Mouse (Mus musculus): Measurements from ENCODE around the gene Apobec2. TPM values are rescaled to one million over a fixed set of nuclear protein-coding genes. Genes with fewer than 3 reads are reported as not detected.

Gene Apobec2
- polyA plus RNA-seq, 1 experiment from 2014 or later = 218 TPM

DNA sequence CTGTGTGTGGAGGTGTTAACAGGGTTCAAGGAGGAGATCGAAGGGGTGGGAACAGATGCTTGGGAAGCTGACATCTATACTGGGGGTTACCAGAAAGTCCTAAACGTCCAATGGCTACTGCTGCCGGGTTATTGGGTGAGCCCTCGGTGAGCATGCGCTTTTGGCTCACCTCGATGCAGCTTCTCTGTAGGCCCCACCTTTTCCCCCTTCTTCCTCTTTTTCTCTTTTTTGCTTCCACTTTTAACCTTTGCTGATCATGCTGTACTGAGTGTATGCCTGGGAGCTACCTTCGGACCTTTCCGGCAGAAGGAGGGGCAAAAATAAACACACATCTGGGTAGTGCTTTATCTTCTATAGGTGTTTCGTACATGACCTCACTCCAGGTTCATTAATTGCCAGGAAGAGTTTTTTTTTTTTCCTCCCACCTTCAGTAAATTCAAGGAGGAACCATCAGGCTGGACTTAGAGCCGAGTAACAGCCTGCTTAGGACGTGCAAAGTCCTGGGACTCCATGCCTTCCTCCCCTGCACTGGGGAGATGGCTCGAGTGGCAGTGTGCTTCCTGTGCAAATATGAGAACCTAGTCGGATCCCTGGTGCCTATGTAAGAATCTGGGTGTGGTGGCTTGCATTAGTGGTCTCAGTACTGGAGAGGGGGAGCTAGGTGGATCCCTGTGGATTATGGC is 25.4 kb upstream of the Apobec2 start:
- no peak for ATAC-seq (replicated peaks; ENCODE audit: extremely low read depth, insufficient read depth, low FRiP score)
- Histone ChIP-seq H3K4me1 (ENCODE audit: control insufficient read depth, insufficient read depth, low read length) (no peaks in the 10 kb centered on the region), H3K27me3 (ENCODE audit: control insufficient read depth, insufficient read depth, low read length) (no peaks in the 10 kb centered on the region), H3K27ac (ENCODE audit: low read length) (no peak overlapping the region), H3K4me3 (ENCODE audit: low read length) (no peak overlapping the region), H3K4me2 (ENCODE audit: low read depth, low read length) (no peak overlapping the region), H3K9me3 (replicated peaks; ENCODE audit: control insufficient read depth, low read length) (no peaks in the 10 kb centered on the region), H3K36me3 (ENCODE audit: control insufficient read depth, insufficient read depth) (no peaks in the 10 kb centered on the region), H3K9ac (ENCODE audit: low read length) (no peak overlapping the region)
- WGBS = 69% methylated on average over 13 of the region's 13 CpGs

GRCm38 (mm10) chr17:48455955-48456354 is 23.2 kb upstream of the Apobec2 start:
- WGBS = 91% methylated on average over 2 of the region's 2 CpGs
- no peaks in the 10 kb centered on the region for H3K9me3 ChIP-seq (replicated peaks; ENCODE audit: control insufficient read depth, low read length)

GRCm38 (mm10) chr17:48454688-48455087 is 22.0 kb upstream of the Apobec2 start, which contains the start of gene Unc5cl:
Unc5cl (plus strand) TSS chr17:48454901.
- Histone ChIP-seq H3K4me3 (ENCODE audit: low read length) (no peak within 1 kb of the TSS), H3K27me3 (ENCODE audit: control insufficient read depth, insufficient read depth, low read length) (no peaks in the 10 kb centered on the region), H3K36me3 (ENCODE audit: control insufficient read depth, insufficient read depth) (no peaks in the 10 kb centered on the region), H3K9ac (ENCODE audit: low read length) (no peak within 1 kb of the TSS), H3K4me1 (ENCODE audit: control insufficient read depth, insufficient read depth, low read length) (no peaks in the 10 kb centered on the region), H3K27ac (ENCODE audit: low read length) (no peak within 1 kb of the TSS), H3K9me3 (replicated peaks; ENCODE audit: control insufficient read depth, low read length) (no peaks in the 10 kb centered on the region), H3K4me2 (ENCODE audit: low read depth, low read length) (no peak within 1 kb of the TSS)
- no peak for ATAC-seq (replicated peaks; ENCODE audit: extremely low read depth, insufficient read depth, low FRiP score)
- WGBS = 53% methylated on average over 11 of the region's 11 CpGs

More at GRCm38 (mm10) chr17:48455955-48456354, 23.2 kb upstream of the Apobec2 start:
- H3K4me3 ChIP-seq (ENCODE audit: low read length) = no peak overlapping the region
- no peak overlapping the region for H3K4me2 ChIP-seq (ENCODE audit: low read depth, low read length)
- no peaks in the 10 kb centered on the region for H3K4me1 ChIP-seq (ENCODE audit: control insufficient read depth, insufficient read depth, low read length)
- H3K9ac ChIP-seq (ENCODE audit: low read length) = no peak overlapping the region
- ATAC-seq (replicated peaks; ENCODE audit: extremely low read depth, insufficient read depth, low FRiP score) = no peak
- H3K27ac ChIP-seq (ENCODE audit: low read length) = no peak overlapping the region
- no peaks in the 10 kb centered on the region for H3K36me3 ChIP-seq (ENCODE audit: control insufficient read depth, insufficient read depth)
- H3K27me3 ChIP-seq (ENCODE audit: control insufficient read depth, insufficient read depth, low read length) = no peaks in the 10 kb centered on the region

GRCm38 (mm10) chr17:48454190-48454589 is 21.5 kb upstream of the Apobec2 start:
- H3K4me1 ChIP-seq (ENCODE audit: control insufficient read depth, insufficient read depth, low read length) = no peaks in the 10 kb centered on the region
- H3K36me3 ChIP-seq (ENCODE audit: control insufficient read depth, insufficient read depth) = no peaks in the 10 kb centered on the region
- no peak overlapping the region for H3K4me2 ChIP-seq (ENCODE audit: low read depth, low read length)
- H3K9ac ChIP-seq (ENCODE audit: low read length) = no peak overlapping the region
- no peak overlapping the region for H3K4me3 ChIP-seq (ENCODE audit: low read length)
- ATAC-seq (replicated peaks; ENCODE audit: extremely low read depth, insufficient read depth, low FRiP score) = no peak
- WGBS = 46% methylated on average over 7 of the region's 7 CpGs
- H3K9me3 ChIP-seq (replicated peaks; ENCODE audit: control insufficient read depth, low read length) = no peaks in the 10 kb centered on the region
- no peak overlapping the region for H3K27ac ChIP-seq (ENCODE audit: low read length)
- H3K27me3 ChIP-seq (ENCODE audit: control insufficient read depth, insufficient read depth, low read length) = no peaks in the 10 kb centered on the region

DNA sequence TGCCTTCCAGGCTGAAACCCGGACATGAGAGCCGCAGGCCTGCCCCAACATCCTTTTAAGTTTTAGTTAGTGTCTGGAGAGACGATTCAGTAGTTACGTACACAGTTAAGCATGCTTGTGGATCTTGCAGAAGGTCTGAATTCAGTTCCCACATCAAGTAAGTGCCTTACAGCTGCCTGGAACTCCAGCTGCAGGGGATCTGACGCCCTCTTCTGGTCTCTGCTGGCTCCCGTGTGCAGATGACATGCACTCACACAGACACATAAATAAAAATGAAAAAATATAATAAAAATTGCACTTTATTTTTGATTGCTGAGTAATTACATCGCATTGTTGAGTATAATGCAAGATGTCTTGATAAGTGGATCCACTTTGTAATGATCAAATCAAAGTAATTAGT is 20.8 kb upstream of the Apobec2 start:
- ATAC-seq (replicated peaks; ENCODE audit: extremely low read depth, insufficient read depth, low FRiP score) = no peak
- H3K9me3 ChIP-seq (replicated peaks; ENCODE audit: control insufficient read depth, low read length) = no peaks in the 10 kb centered on the region
- no peak overlapping the region for H3K4me3 ChIP-seq (ENCODE audit: low read length)
- H3K27ac ChIP-seq (ENCODE audit: low read length) = no peak overlapping the region
- no peaks in the 10 kb centered on the region for H3K4me1 ChIP-seq (ENCODE audit: control insufficient read depth, insufficient read depth, low read length)
- no peaks in the 10 kb centered on the region for H3K27me3 ChIP-seq (ENCODE audit: control insufficient read depth, insufficient read depth, low read length)
- no peaks in the 10 kb centered on the region for H3K36me3 ChIP-seq (ENCODE audit: control insufficient read depth, insufficient read depth)
- WGBS = 82% methylated on average over 7 of the region's 7 CpGs
- H3K4me2 ChIP-seq (ENCODE audit: low read depth, low read length) = no peak overlapping the region
- H3K9ac ChIP-seq (ENCODE audit: low read length) = no peak overlapping the region

GRCm38 (mm10) chr17:48451753-48452444 is 19.2 kb upstream of the Apobec2 start:
- ATAC-seq (replicated peaks; ENCODE audit: extremely low read depth, insufficient read depth, low FRiP score) = no peak
- no peak overlapping the region for H3K4me2 ChIP-seq (ENCODE audit: low read depth, low read length)
- 59% methylated on average over 9 of the region's 9 CpGs for WGBS
- no peaks in the 10 kb centered on the region for H3K9me3 ChIP-seq (replicated peaks; ENCODE audit: control insufficient read depth, low read length)
- no peak overlapping the region for H3K9ac ChIP-seq (ENCODE audit: low read length)
- H3K4me1 ChIP-seq (ENCODE audit: control insufficient read depth, insufficient read depth, low read length) = no peaks in the 10 kb centered on the region
- no peaks in the 10 kb centered on the region for H3K27me3 ChIP-seq (ENCODE audit: control insufficient read depth, insufficient read depth, low read length)
- no peak overlapping the region for H3K4me3 ChIP-seq (ENCODE audit: low read length)
- no peaks in the 10 kb centered on the region for H3K36me3 ChIP-seq (ENCODE audit: control insufficient read depth, insufficient read depth)
- no peak overlapping the region for H3K27ac ChIP-seq (ENCODE audit: low read length)

GRCm38 (mm10) chr17:48451353-48451675 is 18.6 kb upstream of the Apobec2 start, which contains the start of gene Tspo2:
Tspo2 (minus strand) TSS chr17:48451522.
- H3K9me3 ChIP-seq (replicated peaks; ENCODE audit: control insufficient read depth, low read length) = no peaks in the 10 kb centered on the region
- ATAC-seq (replicated peaks; ENCODE audit: extremely low read depth, insufficient read depth, low FRiP score) = no peak
- H3K9ac ChIP-seq (ENCODE audit: low read length) = no peak within 1 kb of the TSS
- H3K27me3 ChIP-seq (ENCODE audit: control insufficient read depth, insufficient read depth, low read length) = no peaks in the 10 kb centered on the region
- no peak within 1 kb of the TSS for H3K4me3 ChIP-seq (ENCODE audit: low read length)
- 53% methylated on average over 7 of the region's 7 CpGs for WGBS
- H3K4me1 ChIP-seq (ENCODE audit: control insufficient read depth, insufficient read depth, low read length) = no peaks in the 10 kb centered on the region
- H3K36me3 ChIP-seq (ENCODE audit: control insufficient read depth, insufficient read depth) = no peaks in the 10 kb centered on the region
- H3K27ac ChIP-seq (ENCODE audit: low read length) = no peak within 1 kb of the TSS
- no peak within 1 kb of the TSS for H3K4me2 ChIP-seq (ENCODE audit: low read depth, low read length)

- no peak for ATAC-seq (replicated peaks; ENCODE audit: extremely low read depth, insufficient read depth, low FRiP score)
- Histone ChIP-seq H3K27me3 (ENCODE audit: control insufficient read depth, insufficient read depth, low read length) (no peaks in the 10 kb centered on the region), H3K4me1 (ENCODE audit: control insufficient read depth, insufficient read depth, low read length) (no peaks in the 10 kb centered on the region), H3K27ac (ENCODE audit: low read length) (no peak overlapping the region), H3K9ac (ENCODE audit: low read length) (no peak overlapping the region), H3K9me3 (replicated peaks; ENCODE audit: control insufficient read depth, low read length) (no peaks in the 10 kb centered on the region), H3K36me3 (ENCODE audit: control insufficient read depth, insufficient read depth) (no peaks in the 10 kb centered on the region), H3K4me3 (ENCODE audit: low read length) (no peak overlapping the region), H3K4me2 (ENCODE audit: low read depth, low read length) (no peak overlapping the region)
- WGBS = 82% methylated on average over 13 of the region's 13 CpGs
Measured at GRCm38 (mm10) chr17:48450666-48451352, 18.1 kb upstream of the Apobec2 start.

DNA sequence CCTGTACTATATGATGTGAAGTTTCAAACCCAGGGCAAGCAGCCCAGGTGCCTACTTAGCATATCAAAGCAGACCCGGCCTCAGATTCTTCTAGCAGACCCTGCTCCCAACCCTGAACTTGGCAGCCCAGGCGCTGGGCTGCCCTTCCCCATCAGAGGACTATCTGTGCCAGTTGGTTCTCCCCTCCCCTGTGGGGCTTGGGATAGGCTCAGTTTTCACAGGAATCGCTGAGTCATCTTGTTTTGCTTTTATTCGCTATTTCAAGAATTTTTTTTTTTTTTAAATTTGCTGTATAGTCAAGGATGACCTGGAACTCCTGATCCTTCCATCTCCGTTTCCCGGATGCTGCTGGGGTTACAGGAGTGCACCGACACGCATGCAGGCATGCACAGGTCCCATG is 14.9 kb upstream of the Apobec2 start:
- 71% methylated on average over 8 of the region's 8 CpGs for WGBS

More for the DNA sequence above, 14.9 kb upstream of the Apobec2 start:
- H3K36me3 ChIP-seq (ENCODE audit: control insufficient read depth, insufficient read depth) = no peaks in the 10 kb centered on the region
- no peak overlapping the region for H3K9ac ChIP-seq (ENCODE audit: low read length)
- no peak overlapping the region for H3K4me3 ChIP-seq (ENCODE audit: low read length)
- H3K27me3 ChIP-seq (ENCODE audit: control insufficient read depth, insufficient read depth, low read length) = no peaks in the 10 kb centered on the region
- no peak for ATAC-seq (replicated peaks; ENCODE audit: extremely low read depth, insufficient read depth, low FRiP score)
- no peak overlapping the region for H3K4me2 ChIP-seq (ENCODE audit: low read depth, low read length)
- H3K4me1 ChIP-seq (ENCODE audit: control insufficient read depth, insufficient read depth, low read length) = no peaks in the 10 kb centered on the region
- H3K9me3 ChIP-seq (replicated peaks; ENCODE audit: control insufficient read depth, low read length) = no peaks in the 10 kb centered on the region
- no peak overlapping the region for H3K27ac ChIP-seq (ENCODE audit: low read length)
